Mouse (Mus musculus): Measurements from ENCODE around the gene Rad51c. TPM values are rescaled to one million over a fixed set of nuclear protein-coding genes. Genes with fewer than 3 reads are reported as not detected.
"Not testable (repeated sequence)": the region's sequence is repeated elsewhere in the genome, so short reads cannot be mapped to it uniquely, and the experiment has no call there.

Rad51c gene
- polyA plus RNA-seq, 1 experiment, result 31.0 TPM

- Histone ChIP-seq H3K27ac (ENCODE audit: insufficient read depth, low read length) (no peak overlapping the region), H3K4me1 (ENCODE audit: control insufficient read depth, insufficient read depth, low read length) (no peaks in the 10 kb centered on the region), H3K4me3 (ENCODE audit: low read depth, low read length) (no peak overlapping the region), H3K9me3 (replicated peaks; ENCODE audit: control insufficient read depth, insufficient read depth, low read length, poor library complexity, severe bottlenecking) (no peaks in the 10 kb centered on the region), H3K9ac (ENCODE audit: low read depth, poor library complexity, severe bottlenecking) (no peak overlapping the region), H3K27me3 (ENCODE audit: control insufficient read depth, insufficient read depth, low read length, poor library complexity, severe bottlenecking) (no peaks in the 10 kb centered on the region), H3K36me3 (ENCODE audit: control insufficient read depth, insufficient read depth, low read length, poor library complexity, severe bottlenecking) (no peaks in the 10 kb centered on the region)
- TF ChIP-seq POLR2A (IDR thresholded peaks at IDR 0.05; ENCODE audit: insufficient read depth, low read length), result no peak
- TF ChIP-seq CTCF (IDR thresholded peaks at IDR 0.05; ENCODE audit: low read depth, low read length), result no peak
- no peak for TF ChIP-seq EP300 (IDR thresholded peaks at IDR 0.05; ENCODE audit: insufficient read depth, low read depth, low read length)
These were observed 35.2 kb upstream of the Rad51c start for GRCm38 (mm10) chr11:87439796-87440420.

GRCm38 (mm10) chr11:87436326-87437232, 31.8 kb upstream of the Rad51c start:
- no peaks in the 10 kb centered on the region for H3K9me3 ChIP-seq (replicated peaks; ENCODE audit: control insufficient read depth, insufficient read depth, low read length, poor library complexity, severe bottlenecking)
- TF ChIP-seq EP300 (IDR thresholded peaks at IDR 0.05; ENCODE audit: insufficient read depth, low read depth, low read length), result no peak
- no peak for TF ChIP-seq CTCF (IDR thresholded peaks at IDR 0.05; ENCODE audit: low read depth, low read length)
- TF ChIP-seq POLR2A (IDR thresholded peaks at IDR 0.05; ENCODE audit: insufficient read depth, low read length), result no peak
- H3K9ac ChIP-seq (ENCODE audit: low read depth, poor library complexity, severe bottlenecking), result no peak overlapping the region
- H3K4me1 ChIP-seq (ENCODE audit: control insufficient read depth, insufficient read depth, low read length), result no peaks in the 10 kb centered on the region
- no peak overlapping the region for H3K27ac ChIP-seq (ENCODE audit: insufficient read depth, low read length)
- H3K27me3 ChIP-seq (ENCODE audit: control insufficient read depth, insufficient read depth, low read length, poor library complexity, severe bottlenecking), result no peaks in the 10 kb centered on the region
- H3K36me3 ChIP-seq (ENCODE audit: control insufficient read depth, insufficient read depth, low read length, poor library complexity, severe bottlenecking), result no peaks in the 10 kb centered on the region
- no peak overlapping the region for H3K4me3 ChIP-seq (ENCODE audit: low read depth, low read length)

- not testable (repeated sequence) for H3K9ac ChIP-seq (ENCODE audit: low read depth, poor library complexity, severe bottlenecking); H3K27ac ChIP-seq (ENCODE audit: insufficient read depth, low read length); H3K9me3 ChIP-seq (replicated peaks; ENCODE audit: control insufficient read depth, insufficient read depth, low read length, poor library complexity, severe bottlenecking); H3K36me3 ChIP-seq (ENCODE audit: control insufficient read depth, insufficient read depth, low read length, poor library complexity, severe bottlenecking); H3K27me3 ChIP-seq (ENCODE audit: control insufficient read depth, insufficient read depth, low read length, poor library complexity, severe bottlenecking); H3K4me1 ChIP-seq (ENCODE audit: control insufficient read depth, insufficient read depth, low read length); H3K4me3 ChIP-seq (ENCODE audit: low read depth, low read length)
These were observed 30.4 kb upstream of the Rad51c start for GRCm38 (mm10) chr11:87435107-87435506.

GRCm38 (mm10) chr11:87432933-87433669, 28.3 kb upstream of the Rad51c start:
- no peaks in the 10 kb centered on the region for H3K9me3 ChIP-seq (replicated peaks; ENCODE audit: control insufficient read depth, insufficient read depth, low read length, poor library complexity, severe bottlenecking)
- H3K4me3 ChIP-seq (ENCODE audit: low read depth, low read length), result no peak overlapping the region
- H3K36me3 ChIP-seq (ENCODE audit: control insufficient read depth, insufficient read depth, low read length, poor library complexity, severe bottlenecking), result no peaks in the 10 kb centered on the region

GRCm38 (mm10) chr11:87432447-87432846, 27.7 kb upstream of the Rad51c start:
- Histone ChIP-seq H3K4me1 (ENCODE audit: control insufficient read depth, insufficient read depth, low read length) (no peaks in the 10 kb centered on the region), H3K27me3 (ENCODE audit: control insufficient read depth, insufficient read depth, low read length, poor library complexity, severe bottlenecking) (no peaks in the 10 kb centered on the region), H3K9me3 (replicated peaks; ENCODE audit: control insufficient read depth, insufficient read depth, low read length, poor library complexity, severe bottlenecking) (no peaks in the 10 kb centered on the region), H3K27ac (ENCODE audit: insufficient read depth, low read length) (no peak overlapping the region), H3K36me3 (ENCODE audit: control insufficient read depth, insufficient read depth, low read length, poor library complexity, severe bottlenecking) (no peaks in the 10 kb centered on the region), H3K9ac (ENCODE audit: low read depth, poor library complexity, severe bottlenecking) (no peak overlapping the region), H3K4me3 (ENCODE audit: low read depth, low read length) (no peak overlapping the region)
- TF ChIP-seq POLR2A (IDR thresholded peaks at IDR 0.05; ENCODE audit: insufficient read depth, low read length) (no peak), CTCF (IDR thresholded peaks at IDR 0.05; ENCODE audit: low read depth, low read length) (no peak), EP300 (IDR thresholded peaks at IDR 0.05; ENCODE audit: insufficient read depth, low read depth, low read length) (no peak)

More at GRCm38 (mm10) chr11:87432933-87433669, 28.3 kb upstream of the Rad51c start:
- Histone ChIP-seq H3K27ac (ENCODE audit: insufficient read depth, low read length) (peak overlapping the region; percentile 11; the same call in 1 of the 2 replicates), H3K9ac (ENCODE audit: low read depth, poor library complexity, severe bottlenecking) (no peak overlapping the region), H3K27me3 (ENCODE audit: control insufficient read depth, insufficient read depth, low read length, poor library complexity, severe bottlenecking) (no peaks in the 10 kb centered on the region), H3K4me1 (ENCODE audit: control insufficient read depth, insufficient read depth, low read length) (no peaks in the 10 kb centered on the region)
- TF ChIP-seq CTCF (IDR thresholded peaks at IDR 0.05; ENCODE audit: low read depth, low read length) (no peak), POLR2A (IDR thresholded peaks at IDR 0.05; ENCODE audit: insufficient read depth, low read length) (no peak), EP300 (IDR thresholded peaks at IDR 0.05; ENCODE audit: insufficient read depth, low read depth, low read length) (no peak)

GRCm38 (mm10) chr11:87431813-87432212, 27.1 kb upstream of the Rad51c start:
- not testable (repeated sequence) for H3K27me3 ChIP-seq (ENCODE audit: control insufficient read depth, insufficient read depth, low read length, poor library complexity, severe bottlenecking)

More at GRCm38 (mm10) chr11:87431813-87432212, 27.1 kb upstream of the Rad51c start:
- H3K27ac ChIP-seq (ENCODE audit: insufficient read depth, low read length); H3K4me3 ChIP-seq (ENCODE audit: low read depth, low read length); H3K36me3 ChIP-seq (ENCODE audit: control insufficient read depth, insufficient read depth, low read length, poor library complexity, severe bottlenecking); H3K9me3 ChIP-seq (replicated peaks; ENCODE audit: control insufficient read depth, insufficient read depth, low read length, poor library complexity, severe bottlenecking); H3K9ac ChIP-seq (ENCODE audit: low read depth, poor library complexity, severe bottlenecking); H3K4me1 ChIP-seq (ENCODE audit: control insufficient read depth, insufficient read depth, low read length): not testable (repeated sequence)
